Mouse (Mus musculus): ENCODE data around the gene Ranbp9. TPM values are rescaled to one million over a fixed set of nuclear protein-coding genes. Genes with fewer than 3 reads are reported as not detected.
A peak's percentile ranks its signal among the peaks of the same experiment; 100 is the strongest.

The Ranbp9 gene
- total RNA-seq, 2 experiments from 2014 or later, result 36.8 to 60.4 TPM

DNA sequence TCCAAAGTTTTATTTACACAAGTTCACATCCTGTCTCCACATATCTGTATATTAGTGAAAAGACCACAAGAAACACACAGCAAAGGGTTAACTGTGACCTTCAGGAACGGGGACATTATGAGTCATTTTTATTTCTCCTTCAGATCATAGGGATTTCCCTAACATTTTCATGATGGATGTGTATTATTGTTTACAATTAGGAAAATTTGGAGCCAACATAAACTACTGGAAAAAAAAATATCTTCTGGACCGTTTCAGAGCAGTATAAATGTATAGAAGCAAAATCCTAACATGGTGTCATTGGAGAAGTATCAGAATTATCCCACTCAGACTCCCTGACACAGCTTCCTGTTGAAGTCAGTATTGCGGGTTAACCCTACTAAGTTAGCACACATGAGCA is 101.1 kb downstream of the Ranbp9 start:
- no peak for ATAC-seq (replicated peaks; ENCODE audit: low FRiP score, low TSS enrichment, poor library complexity, severe bottlenecking)

- ATAC-seq (replicated peaks; ENCODE audit: low FRiP score, low TSS enrichment, poor library complexity, severe bottlenecking), result no peak
These were observed 106.1 kb downstream of the Ranbp9 start for GRCm38 (mm10) chr13:43374918-43375432.

GRCm38 (mm10) chr13:43374205-43374604 is 106.9 kb downstream of the Ranbp9 start:
- no peak for ATAC-seq (replicated peaks; ENCODE audit: low FRiP score, low TSS enrichment, poor library complexity, severe bottlenecking)

DNA sequence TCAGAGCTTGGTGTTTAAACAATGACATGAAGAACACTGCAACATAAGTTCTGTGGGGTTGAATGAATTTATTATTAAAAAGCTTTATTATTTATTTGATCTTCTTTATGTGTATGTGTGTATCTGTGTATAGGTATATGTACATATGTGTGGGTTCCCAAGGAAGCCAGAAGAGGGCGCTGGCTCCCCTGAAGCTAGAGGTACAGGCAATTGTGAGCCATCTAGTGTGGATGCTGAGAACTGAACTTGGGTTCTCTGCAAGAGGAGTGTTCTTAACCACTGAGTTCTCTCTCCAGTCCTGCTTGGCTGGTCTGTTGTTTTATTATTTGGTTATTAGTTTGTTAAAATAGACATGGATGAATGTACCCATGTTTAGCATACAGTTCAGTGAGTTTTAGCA is 108.2 kb downstream of the Ranbp9 start:
- ATAC-seq (replicated peaks; ENCODE audit: low FRiP score, low TSS enrichment, poor library complexity, severe bottlenecking), result no peak

DNA sequence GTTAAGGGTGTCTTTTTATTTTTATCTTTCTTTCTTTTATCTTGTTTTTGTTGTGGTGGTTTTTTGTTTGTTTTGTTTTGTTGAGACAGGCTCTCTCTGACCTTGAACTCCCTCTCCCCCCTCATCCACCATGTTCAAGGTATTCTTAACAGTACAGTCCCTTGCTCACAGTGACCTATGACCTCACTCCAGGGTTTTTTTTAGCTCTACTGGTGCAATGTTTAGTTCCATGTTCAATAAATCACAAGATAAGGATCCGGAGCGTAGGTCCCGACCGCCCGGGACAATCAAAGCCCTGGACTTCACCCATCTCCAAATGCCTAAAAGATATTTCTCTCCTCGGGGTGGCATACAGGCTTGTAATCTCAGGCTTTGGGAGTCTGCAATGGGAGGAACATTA is 111.0 kb downstream of the Ranbp9 start:
- no peak for ATAC-seq (replicated peaks; ENCODE audit: low FRiP score, low TSS enrichment, poor library complexity, severe bottlenecking)

- 0 out of 2 replicates have a peak, but pooled peaks have one; percentile 4 for ATAC-seq (replicated peaks; ENCODE audit: low FRiP score, low TSS enrichment, poor library complexity, severe bottlenecking)
These were observed 115.3 kb downstream of the Ranbp9 start for GRCm38 (mm10) chr13:43365825-43366184.

DNA sequence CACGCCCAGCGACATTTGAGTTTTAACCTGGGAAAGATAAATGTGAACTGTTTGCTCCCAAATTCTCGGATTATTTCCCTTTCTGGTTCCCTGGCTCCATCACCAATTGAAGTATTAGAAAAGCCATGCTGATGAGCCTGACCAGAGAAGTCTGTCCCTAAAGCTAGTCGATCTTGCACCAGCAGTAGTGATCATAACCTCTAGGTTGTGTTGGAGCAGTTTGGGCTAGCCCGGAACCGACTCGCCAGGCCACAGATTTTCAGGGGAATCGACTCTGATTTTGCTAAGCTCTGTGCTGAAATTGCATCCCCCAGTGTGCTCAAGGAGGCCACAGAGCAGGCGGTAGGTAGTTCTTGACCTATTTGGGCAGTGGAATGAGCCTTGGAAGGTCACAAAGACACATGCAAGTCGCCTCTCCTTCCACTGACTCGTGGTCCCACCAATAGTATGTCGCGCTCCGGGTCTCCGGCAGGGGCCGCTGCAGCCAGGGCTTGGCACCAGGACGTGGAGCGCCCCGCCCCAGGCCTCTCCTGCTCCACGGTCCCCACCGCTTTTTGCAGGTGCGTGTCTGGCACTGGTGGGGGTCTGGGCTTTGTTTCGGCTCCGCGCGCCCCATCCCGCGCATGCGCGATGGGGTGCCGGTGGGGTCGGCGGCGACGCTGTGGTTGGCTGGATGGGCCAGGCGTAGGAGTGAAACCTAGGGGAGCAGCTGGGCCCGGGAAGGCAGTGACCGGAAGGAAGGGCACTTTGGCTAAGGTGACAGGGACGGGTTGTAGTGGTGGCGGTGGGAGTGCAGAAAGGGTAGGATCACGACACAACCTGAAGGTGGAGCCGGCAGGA is 115.9 kb downstream of the Ranbp9 start, which contains the start of gene Sirt5:
Gene Sirt5 (plus strand): TSS at position 512 of the 840 bp plus-strand sequence.
- ATAC-seq (replicated peaks; ENCODE audit: low FRiP score, low TSS enrichment, poor library complexity, severe bottlenecking), result peak; percentile 98

DNA sequence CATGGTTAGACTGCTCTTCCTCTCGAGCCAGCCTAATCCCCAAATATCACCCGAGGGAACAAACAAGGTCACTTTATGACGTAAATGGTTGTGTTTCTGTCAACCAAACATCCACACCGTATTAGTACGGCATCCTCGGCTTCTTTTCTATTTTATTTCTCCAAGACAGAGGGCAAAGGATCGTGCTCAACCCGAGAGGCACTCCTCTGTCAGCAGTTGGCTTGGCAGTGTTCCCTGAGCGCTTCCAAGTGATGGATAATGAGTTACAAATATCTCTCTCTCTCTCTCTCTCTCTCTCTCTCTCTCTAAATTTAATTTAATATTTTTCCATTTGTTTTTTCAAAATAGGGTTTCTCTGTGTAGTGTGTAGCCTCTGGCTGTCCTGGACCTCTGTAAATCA is 118.7 kb downstream of the Ranbp9 start:
- ATAC-seq (replicated peaks; ENCODE audit: low FRiP score, low TSS enrichment, poor library complexity, severe bottlenecking), result no peak

GRCm38 (mm10) chr13:43360534-43360933 is 120.5 kb downstream of the Ranbp9 start:
- peak; percentile 52; the same call in 1 of the 2 replicates for ATAC-seq (replicated peaks; ENCODE audit: low FRiP score, low TSS enrichment, poor library complexity, severe bottlenecking)

DNA sequence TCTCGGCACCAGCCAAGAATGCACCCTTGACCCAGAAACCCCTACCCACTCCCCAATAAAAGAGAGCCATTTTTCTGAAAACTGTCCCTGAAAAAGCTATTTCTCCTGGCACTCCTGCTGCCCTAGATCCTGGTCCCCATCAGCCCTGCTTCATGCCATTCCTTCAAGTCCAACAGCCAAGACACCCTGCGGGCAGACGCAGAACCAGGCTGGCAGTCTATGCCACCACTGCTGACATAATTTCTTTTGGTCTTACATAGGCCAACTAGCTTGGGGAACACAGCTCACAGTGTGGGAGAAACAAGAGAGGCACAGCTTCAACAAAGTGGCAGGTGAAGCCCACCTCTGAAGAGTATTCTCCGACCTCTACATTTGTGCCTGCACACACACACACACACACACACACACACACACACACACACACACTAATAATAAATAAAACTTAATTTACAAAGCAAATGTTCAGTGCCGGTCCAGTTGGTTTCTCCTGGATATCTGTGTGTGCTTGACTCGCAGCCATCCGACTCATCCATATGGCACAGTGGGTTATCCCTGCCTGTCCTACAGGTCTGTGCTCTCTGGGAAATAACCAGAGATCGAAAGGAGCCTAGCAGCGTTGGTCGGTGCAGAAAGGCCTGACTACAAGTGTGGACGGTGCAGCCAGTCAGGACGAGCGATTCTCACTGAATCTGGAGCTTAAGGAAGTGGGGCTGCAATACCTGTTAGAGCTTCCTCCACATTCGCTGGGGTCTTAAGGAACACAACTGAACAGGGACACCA is 124.5 kb downstream of the Ranbp9 start:
- no peak for ATAC-seq (replicated peaks; ENCODE audit: low FRiP score, low TSS enrichment, poor library complexity, severe bottlenecking)

- no peak for ATAC-seq (replicated peaks; ENCODE audit: low FRiP score, low TSS enrichment, poor library complexity, severe bottlenecking)
These were observed 126.7 kb downstream of the Ranbp9 start for GRCm38 (mm10) chr13:43354362-43354761.

GRCm38 (mm10) chr13:43353356-43353755 is 127.7 kb downstream of the Ranbp9 start:
- no peak for ATAC-seq (replicated peaks; ENCODE audit: low FRiP score, low TSS enrichment, poor library complexity, severe bottlenecking)

Other genes starting within 250 kb of the Ranbp9 start
- gene Gfod1, start 177.1 kb downstream of the Ranbp9 start, total RNA-seq (2014; fragmentation: Nextera tagmentation), result 1.2 and 1.6 TPM in 2 replicates
- 0.42 and 2.9 TPM in 2 replicates for gene Gfod1, start 177.1 kb downstream of the Ranbp9 start, total RNA-seq (2017)
- gene Sirt5, start 115.8 kb downstream of the Ranbp9 start, total RNA-seq (2014; fragmentation: Nextera tagmentation), result 4.3 and 12.8 TPM in 2 replicates
- gene Sirt5, start 115.8 kb downstream of the Ranbp9 start, total RNA-seq (2017), result 5.8 and 6.2 TPM in 2 replicates
- 182 and 212 TPM in 2 replicates for gene Nol7, start 82.9 kb downstream of the Ranbp9 start, total RNA-seq (2014; fragmentation: Nextera tagmentation)
- gene Nol7, start 82.9 kb downstream of the Ranbp9 start, total RNA-seq (2017), result 282 and 379 TPM in 2 replicates
- gene Mcur1, start 78.9 kb upstream of the Ranbp9 start, total RNA-seq (2014; fragmentation: Nextera tagmentation), result 17.0 and 21.1 TPM in 2 replicates
- 10.9 and 14.2 TPM in 2 replicates for gene Mcur1, start 78.9 kb upstream of the Ranbp9 start, total RNA-seq (2017)
- not detected in 2 replicates for gene Rnf182, start 134.4 kb upstream of the Ranbp9 start, total RNA-seq (2014; fragmentation: Nextera tagmentation)
- gene Rnf182, start 134.4 kb upstream of the Ranbp9 start, total RNA-seq (2017), result not detected in 2 replicates

All from megakaryocyte-erythroid progenitor cell, adult 5-6 weeks (primary cell).